Mouse (Mus musculus) kidney, postnatal 25 days (tissue): ENCODE data around the gene Zbtb34.

Source experiments
- DNase-seq, 2 experiments: peaks; one replicate each; pipeline ENCODE4 v3.0.0; 2021; ENCODE audit warnings: mixed read lengths in 2 of 2

Gene Zbtb34

DNA sequence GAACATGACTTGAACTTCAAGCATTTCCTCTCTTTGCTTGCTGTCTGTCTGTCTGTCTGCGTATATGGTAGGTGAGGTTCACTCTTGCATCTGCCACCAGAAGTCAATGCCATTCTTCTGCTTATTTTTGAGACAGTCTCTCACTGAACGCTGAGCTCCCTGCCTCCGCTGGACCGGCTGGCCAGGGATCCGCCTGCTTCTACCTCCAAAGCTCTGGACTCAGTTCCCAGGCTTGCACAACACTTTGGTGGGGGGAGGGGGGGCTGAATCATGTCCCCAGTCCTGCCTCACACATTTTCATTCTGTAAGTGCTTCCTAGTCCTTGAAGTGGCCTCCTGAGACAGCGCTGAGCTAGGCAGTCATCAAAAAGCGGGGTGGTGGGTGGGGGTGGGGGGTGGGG, 32.0 kb downstream of the Zbtb34 start:
- no peak for DNase-seq

DNA sequence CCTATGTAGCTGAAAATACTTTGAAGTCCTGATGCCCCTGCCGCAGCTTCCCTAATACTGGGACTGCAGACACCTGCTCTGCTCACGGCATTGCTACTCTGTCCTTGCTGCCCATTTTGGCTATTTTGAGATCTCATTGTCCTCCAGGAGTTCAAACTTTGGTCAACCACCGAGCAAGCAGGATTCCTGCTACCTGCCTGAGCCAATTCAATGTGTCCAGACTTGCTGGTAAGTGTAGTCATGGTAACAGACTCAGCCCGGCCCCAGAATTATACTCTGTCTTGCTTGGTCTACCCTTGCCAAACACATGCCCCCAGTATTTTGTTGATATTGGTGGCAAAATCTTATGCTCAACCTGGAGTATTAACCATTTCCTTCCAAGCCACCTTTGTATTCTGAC, 34.1 kb downstream of the Zbtb34 start:
- DNase-seq: no peak

DNA sequence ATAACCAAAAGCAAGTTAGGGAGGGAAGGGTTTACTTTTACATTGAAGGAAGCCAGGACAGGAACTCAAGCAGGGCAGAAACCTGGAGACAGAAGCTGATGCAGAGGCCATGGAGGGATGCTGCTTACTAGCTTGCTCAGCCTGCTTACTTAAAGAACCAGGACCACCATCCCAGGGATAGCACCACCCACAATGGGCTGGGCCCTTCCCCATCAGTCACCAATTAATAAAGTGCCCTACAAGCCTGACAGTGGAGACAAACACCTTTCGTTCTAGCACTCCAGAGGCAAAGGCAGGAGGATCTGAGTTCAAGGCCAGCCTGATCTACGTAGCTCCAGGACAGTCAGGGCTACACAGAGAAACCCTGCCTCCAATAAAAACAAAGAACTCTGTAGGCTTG, 36.1 kb downstream of the Zbtb34 start:
- DNase-seq: no peak

DNA sequence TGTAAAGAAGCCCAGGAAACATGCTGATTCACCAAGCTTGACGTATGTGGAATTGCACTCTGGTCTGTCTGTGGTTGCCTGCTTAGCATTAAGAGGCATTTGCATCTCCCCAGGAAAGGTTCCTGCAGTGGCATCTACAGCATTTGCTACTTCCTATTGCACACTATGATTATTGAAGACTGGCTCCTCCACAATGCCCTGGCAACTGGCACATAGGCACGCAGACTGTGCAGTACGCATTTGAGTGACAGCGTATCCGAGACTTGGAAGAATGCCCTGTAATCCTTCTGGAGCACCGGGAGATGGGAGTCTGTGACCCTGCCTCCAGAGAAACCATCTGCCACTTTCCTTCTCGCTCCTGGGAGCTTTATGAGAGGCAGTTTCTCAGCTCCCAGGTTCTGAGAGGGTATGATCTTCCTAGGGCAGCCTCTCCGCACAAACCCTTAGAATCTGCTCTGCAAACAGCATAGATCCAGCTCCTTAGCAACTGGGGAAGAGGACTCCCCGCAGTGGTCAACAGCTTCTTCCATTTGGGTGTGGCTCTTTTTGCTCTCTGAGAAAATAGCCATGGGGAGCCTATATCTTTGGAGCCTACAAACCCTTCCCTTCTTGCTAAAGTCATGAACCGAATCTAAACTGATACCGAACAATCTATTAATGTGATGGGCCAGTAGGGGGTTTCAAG, 37.0 kb downstream of the Zbtb34 start:
- no peak for DNase-seq

DNA sequence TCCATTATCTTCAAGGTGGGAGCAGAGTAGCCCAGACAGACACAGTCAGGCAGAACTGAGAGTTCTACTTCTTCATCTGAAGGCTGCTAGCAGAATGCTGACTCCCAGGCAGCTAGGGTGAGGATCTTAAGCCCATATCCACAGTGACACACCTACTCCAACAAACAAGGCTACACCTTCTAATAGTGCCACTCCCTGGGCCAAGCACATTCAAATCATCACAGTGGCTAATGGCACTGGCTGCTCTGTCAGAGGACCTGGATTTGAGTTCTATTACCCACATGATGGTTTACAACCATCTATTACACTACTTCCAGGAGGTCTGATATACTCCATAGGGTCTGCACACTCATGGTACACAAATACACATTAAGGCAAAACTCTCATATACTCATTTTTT, 38.1 kb downstream of the Zbtb34 start:
- DNase-seq: no peak

DNA sequence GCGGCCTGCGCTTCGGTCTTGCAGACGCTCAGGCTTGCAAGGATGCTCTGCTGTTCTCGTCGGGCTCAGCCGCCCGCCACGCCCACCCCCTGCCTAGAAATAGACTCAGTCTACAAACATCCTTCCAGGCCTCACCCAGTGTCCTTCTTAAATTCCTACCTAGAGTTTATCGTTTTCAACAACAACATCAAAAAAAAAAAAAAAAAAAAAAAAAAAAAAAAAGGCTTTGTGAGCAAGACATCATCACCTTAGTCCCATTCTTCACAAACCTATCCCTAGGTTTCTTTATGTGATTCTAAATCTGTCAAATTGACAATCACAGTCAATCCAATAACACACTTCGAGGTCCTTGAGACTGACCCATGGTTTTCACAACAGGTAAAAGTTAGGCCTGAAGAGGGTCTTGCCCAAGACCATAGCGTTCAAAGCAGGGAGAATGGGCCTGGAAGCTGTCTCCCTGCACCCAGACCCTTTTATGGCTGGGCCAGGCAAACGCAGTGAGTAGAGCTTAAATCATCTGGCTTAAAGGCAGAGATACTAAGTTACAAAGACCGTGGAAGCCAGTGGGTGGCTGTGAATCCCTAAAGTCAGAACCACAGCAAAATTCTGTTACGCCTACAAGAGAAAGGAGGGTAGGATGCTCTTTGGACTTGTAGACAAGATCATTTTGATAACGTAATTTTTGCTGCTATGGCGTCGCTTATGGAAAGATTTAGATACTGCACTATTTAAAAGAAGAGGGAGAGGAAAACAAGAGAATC, 59.3 kb downstream of the Zbtb34 start:
- no peak for DNase-seq

DNA sequence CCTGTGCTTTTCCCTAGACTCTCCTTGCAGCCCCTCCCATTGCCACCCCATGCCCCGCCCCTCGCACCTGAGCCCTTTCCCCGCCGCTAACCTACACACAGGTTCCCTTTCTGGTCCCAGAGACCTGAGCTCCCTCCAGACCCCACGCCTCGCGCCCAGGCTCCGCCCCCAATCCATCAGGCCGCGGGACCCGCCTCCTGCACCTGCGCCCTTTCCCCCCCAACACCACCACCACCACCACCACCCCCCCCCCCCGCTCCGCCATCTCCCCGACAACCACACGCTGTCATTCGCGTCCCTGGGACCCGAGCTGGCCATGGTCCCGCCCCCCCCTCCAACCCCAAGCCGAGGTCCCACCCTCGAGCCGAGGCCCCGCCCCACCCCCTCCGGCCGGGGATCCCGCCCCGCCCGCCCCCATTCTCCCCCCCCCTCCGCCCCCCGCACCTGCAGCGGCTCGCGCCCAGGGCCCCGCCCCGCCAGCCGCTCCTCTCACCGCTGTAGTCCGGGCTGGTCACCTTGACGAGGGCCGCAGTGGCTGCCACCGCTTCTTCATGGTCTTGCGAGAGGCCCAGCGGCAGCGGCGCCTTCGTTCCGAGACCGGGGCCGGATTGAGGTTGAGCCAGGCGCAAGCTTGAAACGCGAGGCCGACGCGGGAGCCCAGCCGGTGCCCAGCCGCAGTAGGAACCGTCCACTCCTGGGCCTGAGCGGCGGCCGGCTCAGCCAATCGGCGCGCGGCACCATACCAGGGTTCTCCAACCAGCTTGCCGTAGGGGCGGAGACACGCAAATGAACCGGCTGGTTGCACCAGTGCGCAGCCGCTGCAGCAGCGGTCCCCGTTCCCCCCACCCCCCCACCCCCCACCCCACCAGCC, 60.1 kb downstream of the Zbtb34 start, which contains the start of gene Ralgps1:
Gene Ralgps1 (minus strand): TSS at position 710 of the 871 bp plus-strand sequence.
- peak; percentile 98 to 99 for DNase-seq

DNA sequence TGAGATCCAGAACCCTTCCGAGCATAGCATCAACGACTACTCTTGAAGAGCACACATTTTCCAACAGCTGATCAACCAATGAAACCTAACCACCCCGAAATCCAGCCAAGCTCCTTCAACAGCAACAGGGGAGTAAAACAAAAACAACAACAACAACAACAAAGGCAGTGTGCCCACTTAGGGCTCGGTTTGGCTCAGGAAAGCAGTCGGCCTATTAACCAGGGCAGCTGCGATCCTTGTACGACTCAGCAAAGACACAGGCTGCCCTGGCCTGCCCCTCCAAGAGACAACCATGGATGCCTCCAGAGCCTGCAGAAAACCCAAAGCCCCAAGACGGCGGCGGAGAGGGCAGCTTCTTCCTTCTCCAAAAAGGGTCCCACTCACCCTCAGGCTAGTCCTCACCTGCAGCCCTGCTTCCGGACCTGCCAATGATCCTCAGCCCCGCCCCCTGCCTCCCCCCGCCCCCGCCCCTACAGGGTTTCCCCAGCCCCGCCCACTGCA, 60.8 kb downstream of the Zbtb34 start:
- DNase-seq: no peak

DNA sequence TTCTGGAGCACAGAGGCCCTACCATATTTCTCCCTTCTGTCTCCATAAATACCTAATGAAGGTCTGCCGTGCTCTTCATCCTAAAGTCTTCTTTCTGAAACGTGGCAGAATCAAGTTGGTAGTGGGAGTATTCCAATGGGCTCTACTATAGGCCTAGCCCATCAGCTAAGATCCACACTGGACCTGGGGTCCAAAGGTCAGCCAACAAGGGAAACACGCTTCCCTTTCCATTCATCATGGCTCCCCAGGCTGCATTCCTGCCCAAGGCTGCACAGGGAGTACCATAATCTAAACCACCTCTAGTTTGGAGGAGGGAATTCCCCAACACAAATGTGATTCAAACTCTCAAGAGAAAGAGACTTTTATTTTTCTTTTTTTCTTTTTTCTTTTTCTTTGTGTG, 61.7 kb downstream of the Zbtb34 start:
- no peak for DNase-seq

DNA sequence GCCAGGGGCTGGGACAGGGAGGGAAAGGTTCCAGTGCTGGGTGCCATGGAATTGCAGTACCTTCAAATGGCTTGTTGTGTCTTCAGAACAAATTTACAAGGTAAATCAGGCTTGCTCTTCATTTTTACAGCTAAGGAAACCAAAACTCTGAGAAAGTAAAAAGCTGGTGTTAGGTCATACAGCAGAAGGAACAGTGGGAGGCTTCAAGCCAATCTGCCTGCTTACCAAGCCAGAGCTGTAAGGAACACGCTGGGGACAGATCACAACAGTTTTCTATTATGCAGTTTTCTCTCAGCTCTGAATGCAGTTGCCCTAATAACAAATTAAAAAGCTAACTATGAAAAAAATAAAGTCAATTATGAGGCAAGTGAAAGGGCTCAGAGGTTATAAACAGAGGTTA, 62.6 kb downstream of the Zbtb34 start:
- DNase-seq: no peak

DNA sequence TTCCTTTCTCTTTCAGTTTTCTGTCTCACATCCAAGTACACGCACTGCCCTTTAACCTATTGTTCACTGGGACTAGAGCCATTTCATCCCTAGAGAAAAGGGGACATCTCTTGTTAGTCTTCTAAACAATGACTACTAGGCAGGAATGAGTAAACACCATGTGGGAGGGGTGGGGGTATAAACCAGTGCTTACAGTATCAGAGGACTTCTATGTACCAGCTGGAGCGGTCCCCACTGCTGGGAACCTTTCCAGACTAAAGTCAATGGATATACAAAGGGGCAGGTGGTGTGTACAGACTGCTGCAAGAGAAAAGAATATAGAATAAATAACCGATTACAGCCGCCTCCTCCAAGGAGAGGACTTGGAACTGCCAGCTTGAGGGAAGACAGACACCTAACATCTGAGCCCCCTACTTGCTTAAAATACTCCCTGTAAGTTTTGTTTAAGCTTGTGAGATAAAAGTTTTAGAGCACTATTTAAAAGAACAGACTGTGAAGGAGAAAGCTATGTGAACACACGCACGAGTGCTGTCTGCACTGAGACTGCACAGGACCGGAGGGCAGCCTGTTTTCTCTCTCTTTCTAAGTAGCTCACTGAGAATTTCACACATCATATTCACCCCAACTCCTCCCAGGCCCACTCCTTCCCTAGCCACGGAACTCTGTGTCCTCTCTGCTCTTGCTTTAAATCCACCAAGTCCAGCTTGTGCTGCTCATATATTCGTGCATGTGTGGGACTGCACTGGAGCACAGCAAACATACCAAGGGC, 65.2 kb downstream of the Zbtb34 start:
- DNase-seq: peak; percentile 20 to 48

DNA sequence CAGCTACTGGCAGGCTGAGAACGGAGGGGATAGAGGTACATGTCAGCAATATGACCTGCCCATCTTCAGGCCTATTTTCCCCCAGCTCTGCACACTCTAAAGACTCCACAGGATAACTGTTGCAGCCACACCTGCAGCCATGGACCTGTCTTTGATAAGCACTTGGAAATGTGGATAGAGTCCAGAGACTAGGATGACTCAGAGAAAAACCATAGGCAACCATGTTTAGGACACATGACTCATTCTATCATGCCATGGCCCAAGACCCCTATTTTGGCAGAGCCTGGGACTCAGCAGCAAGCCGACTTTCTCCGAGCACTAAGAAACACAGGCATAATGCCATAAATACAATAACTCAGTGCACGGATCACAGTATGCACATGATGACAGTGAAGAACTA, 66.5 kb downstream of the Zbtb34 start:
- no peak for DNase-seq

DNA sequence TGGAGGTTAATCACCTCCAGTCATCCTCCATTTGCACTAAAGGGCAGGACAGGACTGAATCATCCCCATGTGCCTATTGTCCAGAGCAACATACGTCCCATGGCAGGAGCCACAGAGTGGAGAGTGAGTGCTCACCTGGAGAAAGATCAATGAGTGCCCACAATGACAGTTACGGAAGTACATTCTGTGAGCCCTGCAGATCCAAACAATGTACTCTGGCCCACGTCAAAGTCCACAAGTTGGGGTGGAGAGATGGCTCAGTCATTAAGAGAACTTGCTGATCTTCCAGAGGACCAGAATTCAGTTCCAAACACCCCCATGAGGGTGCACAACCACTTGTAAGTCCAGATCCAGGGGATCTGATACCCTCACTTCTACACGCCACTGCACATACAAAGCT, 67.2 kb downstream of the Zbtb34 start:
- DNase-seq: peak; percentile 35 to 54

DNA sequence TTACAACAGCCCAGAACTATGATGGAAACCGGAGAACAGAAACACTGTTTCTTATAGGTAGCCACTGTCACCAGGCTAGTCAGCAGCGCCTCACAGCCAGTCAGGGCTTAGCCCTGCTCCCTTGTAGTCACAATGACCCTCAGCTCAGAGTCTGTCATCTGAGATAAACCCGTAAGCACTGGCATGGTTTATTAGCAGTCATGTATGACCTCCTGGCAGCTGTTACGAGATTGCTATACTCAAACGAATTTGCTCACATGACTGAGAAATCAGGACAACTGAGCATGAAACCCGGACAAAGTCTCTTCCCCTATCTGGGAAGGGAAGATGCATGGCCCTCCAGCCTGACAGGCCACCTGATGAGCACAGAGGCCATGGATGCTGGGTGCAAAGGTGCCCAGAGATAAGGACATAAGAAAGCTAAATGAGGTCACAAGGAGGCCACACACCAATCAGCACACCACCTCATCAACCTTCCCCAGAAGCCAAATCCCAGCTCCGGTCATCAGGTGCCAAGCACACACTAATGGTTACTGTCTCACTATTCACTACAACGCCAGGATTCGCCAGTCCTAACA, 69.9 kb downstream of the Zbtb34 start:
- no peak for DNase-seq

DNA sequence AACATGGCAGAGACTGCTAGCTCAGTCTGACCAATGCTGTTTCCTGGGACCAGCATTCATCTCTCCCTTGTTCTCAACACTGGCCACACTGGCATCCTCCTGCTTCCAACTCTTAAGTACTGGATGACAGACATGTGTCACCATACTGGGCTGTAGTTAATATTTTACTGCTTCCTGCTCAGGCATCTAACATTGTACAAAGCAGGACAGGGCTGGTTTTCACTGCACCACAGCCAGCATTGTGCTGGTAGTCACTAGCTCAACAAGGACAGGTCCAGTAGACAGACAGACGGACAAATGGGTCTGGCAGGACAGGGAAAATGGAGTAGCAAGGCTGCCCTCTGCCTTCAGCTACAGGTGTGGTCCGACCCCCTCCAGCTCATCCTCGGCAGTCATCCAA, 70.6 kb downstream of the Zbtb34 start:
- peak; percentile 36 to 69 for DNase-seq

DNA sequence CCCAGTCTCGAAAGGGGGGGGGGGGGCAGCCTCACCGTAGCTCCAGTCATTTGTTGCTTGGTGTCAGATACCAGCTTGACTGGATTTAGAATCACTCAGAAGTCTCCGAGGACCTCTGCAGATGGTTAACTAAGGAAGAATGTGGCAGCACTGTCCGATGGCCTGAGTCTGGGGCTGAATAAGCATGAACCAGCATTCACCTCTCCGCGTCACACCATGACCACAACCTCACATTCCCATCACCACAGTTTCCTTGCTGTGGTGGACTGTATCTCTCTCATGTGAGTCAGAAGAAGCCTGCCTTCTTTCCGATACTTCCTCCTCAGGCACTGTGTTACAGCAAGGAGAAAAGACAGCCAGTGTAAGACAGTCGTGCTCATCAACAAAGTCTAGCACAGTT, 71.9 kb downstream of the Zbtb34 start:
- DNase-seq: no peak

DNA sequence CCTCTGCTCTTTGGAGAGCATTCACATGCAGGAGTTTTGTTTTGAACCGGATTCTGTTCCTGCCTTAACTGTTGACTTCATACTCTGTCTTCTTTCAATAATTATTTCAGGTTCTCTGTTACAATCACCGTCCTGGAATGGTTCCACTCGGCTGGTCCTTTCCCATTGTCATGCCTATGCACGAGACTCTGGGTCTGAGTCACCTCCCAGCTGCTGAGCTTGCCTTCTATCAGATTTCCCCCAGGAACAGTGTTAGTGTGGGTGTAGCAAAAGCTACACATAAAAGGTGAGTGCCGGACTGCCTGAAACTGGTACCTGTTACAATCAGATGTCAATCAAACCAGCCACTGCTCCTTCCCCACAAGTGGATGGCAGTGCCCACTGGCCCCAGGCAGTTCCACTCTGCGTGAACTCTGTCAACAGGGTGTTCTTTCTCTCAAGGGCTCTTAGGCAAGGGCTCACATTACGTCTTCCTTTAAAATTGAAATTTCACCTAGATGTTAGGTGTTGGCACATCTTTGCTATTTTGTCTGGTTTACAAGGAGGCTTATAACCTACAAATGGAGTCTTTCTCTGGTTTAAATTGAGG, 73.8 kb downstream of the Zbtb34 start:
- DNase-seq: no peak
